Mouse (Mus musculus) liver, postnatal 0 days (tissue): ENCODE measurements at regions not wholly inside any gene's neighbourhood (a gene's known extent, or its start where the extent isn't known, plus 50 kb on each side); places are given as distances from the start of the nearest gene placed in this dataset.

ENCODE experiments used
- CTCF ChIP-seq: sonication (generic); IDR thresholded peaks from 2 replicates; pipeline ENCODE4 v1.5.1; 2016; ENCODE audit warnings: antibody characterized with exemption, low read depth
- EP300 ChIP-seq: IDR thresholded peaks from 2 replicates; pipeline ENCODE4 v1.6.1; 2016; ENCODE audit warnings: antibody characterized with exemption, low read depth, mild to moderate bottlenecking

- no peak for TF ChIP-seq EP300
- TF ChIP-seq CTCF = no peak
These were observed 188.1 kb downstream of the Pfkfb3 start for GRCm38 (mm10) chr2:11365815-11366214.
